Mouse (Mus musculus) T-helper 2 cell (primary cell): ENCODE data around the gene Hyou1.
"Not testable (repeated sequence)": the region's sequence is repeated elsewhere in the genome, so short reads cannot be mapped to it uniquely, and the experiment has no call there.

Experiments used
- in situ Hi-C: fragments of 300-600 bp; cut with MboI, MseI; formaldehyde crosslinking; loops from one replicate; pipeline ENCODE4 v1.15.1; 2025; ENCODE audit warnings: high pct_unique_total_duplicates

Gene Hyou1

GRCm38 (mm10) chr9:44348546-44348945 lies 30.7 kb upstream of the Hyou1 start:
- in situ Hi-C loops: no loop called here

GRCm38 (mm10) chr9:44351396-44351795 lies 27.9 kb upstream of the Hyou1 start:
- in situ Hi-C loops: loop anchor here (5.0 kb wide), 1 partner anchor 59 kb away; no protein-coding TSS in a partner anchor

GRCm38 (mm10) chr9:44352337-44352736 lies 27.0 kb upstream of the Hyou1 start:
- in situ Hi-C loops: loop anchor here (5.0 kb wide), 1 partner anchor 60 kb away; no protein-coding TSS in a partner anchor

- in situ Hi-C loops: loop anchor here (5.0 kb wide), 1 partner anchor 61 kb away; no protein-coding TSS in a partner anchor
Measured at GRCm38 (mm10) chr9:44353142-44353541, 26.1 kb upstream of the Hyou1 start.

DNA sequence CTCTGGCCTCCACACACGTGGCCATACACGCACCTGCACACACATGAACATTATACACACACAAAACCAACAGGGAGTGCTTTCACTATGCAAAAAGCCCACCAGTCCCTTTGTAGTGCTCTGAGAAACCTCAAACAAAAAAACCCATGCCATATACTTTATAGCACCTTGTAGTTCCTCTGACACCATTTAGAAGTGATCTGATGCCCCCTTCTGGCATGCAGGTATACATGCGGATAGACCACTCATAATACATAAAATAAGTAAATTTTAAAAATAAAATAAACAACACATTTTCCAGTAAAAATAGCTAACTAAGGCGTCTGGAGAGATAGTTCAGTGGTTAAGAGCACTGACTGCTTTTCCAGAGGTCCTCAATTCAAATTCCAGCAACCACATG lies 22.1 kb upstream of the Hyou1 start:
- in situ Hi-C loops: no loop called here

DNA sequence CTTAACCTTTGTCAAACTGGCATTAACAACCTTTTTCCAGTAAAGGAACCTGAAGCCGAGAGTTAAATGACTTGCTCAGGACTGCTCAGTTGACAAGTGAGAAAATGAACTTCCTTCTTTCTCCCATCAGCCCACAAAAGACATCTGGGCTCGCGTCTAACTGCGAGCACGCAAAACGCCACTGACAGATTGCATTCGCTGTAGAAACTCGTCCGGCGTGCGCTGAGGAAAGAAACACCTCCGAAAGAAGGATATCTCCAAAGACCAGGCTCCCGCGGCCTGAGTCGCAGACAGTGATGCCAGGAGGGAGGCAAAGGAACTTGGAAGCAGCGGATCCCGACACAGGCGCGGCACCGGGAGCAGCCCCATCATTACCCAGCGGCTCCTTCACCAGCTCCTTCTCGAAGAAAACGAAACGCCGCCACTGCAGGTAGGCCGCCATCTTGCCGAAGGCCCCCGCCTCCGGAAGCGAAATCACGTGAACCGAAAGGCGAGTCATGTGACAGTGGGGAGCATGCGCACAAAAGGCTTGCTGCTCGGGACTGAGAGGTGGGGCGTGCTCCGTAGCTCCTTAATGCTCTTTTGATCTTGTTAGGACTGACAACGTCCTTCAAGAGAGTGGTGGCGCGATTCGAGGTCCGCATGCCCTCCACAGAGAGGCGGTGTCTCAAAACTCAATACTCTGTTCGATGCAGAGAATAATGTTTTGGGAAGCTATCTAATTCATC lies 17.9 kb upstream of the Hyou1 start, which contains the start of gene Vps11:
TSS of gene Vps11 (minus strand) at position 481 of the 728 bp plus-strand sequence.
- in situ Hi-C loops: no loop called here

DNA sequence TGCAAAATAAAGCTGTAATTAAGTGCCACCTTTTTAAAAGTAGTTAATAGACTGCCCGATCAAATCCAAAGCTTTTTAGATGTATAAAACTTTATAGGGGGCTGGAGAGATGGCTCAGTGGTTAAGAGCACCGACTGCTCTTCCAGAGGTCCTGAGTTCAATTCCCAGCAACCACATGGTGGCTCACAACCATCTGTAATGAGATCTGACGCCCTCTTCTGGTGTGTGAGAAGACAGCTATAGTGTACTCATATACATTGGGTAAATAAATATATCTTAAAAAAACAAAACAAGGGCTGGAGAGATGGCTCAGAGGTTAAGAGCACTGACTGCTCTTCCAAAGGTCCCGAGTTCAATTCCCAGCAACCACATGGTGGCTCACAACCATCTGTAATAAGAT lies 17.4 kb upstream of the Hyou1 start:
- in situ Hi-C loops: not testable (repeated sequence)

- in situ Hi-C loops: no loop called here
Measured at GRCm38 (mm10) chr9:44364480-44364879, 14.8 kb upstream of the Hyou1 start.

- in situ Hi-C loops: no loop called here
Measured at GRCm38 (mm10) chr9:44373386-44373785, 5.9 kb upstream of the Hyou1 start.

DNA sequence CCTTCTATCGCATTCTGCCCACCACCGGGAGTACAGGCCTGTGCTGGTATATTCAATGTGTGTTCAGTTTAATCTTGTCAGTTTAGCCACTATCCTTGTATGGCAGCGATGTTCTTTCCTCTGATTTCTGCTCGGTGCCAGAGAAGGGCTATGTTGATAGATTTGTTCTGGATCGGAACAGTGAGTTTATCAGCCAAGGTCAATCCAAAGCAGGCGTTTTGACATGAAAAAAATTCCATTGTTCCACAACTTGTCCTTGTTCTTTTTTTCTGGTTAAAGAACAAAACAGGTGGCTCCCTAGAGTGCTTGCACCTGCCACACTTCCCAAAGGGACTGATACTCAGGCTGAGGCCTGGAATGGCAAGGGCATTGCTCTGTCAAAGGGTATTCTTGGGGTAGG lies 3.1 kb upstream of the Hyou1 start:
- in situ Hi-C loops: no loop called here

DNA sequence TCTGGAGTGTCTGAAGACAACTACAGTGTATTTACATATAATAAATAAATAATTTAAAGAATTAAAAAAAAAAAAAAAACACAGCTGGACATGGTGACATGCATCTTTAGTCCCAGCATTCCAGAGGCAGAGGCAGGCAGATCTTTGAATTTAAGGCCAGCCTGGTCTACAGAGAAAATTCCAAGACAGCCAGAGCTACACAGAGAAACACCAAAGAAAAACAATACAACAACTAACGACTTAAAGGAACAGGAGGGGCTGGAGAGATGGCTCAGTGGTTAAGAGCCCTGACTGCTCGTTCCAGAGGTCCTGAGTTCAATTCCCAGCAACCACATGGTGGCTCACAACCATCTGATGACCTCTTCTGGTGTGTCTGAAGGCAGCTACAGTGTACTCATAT lies 2.0 kb upstream of the Hyou1 start:
- in situ Hi-C loops: not testable (repeated sequence)

DNA sequence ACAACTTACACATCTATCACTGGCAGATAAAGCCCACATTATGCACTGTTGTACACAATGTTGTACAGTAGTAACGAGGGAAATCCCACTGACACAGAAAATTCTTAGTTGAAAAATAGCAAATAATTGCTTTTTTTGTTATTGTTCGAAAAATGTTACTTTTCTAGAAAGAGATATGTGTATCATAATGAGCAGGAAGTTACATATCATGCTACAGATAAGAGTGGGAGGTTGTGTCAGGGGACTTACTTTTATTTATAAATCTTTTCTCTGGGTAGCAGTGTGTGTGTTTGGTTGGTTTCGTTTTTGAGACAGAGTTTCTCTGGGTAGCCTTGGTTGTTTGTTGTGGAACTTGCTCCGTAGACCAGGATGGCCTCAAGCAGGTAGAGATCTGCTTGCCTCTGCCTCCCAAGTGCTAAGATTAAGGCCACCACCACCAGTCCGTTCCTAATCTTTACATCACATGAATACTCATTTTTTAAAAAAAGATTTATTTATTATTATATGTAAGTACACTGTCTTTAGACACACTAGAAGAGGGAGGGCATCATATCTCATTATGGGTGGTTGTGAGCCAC lies 1.0 kb upstream of the Hyou1 start:
- in situ Hi-C loops: no loop called here

DNA sequence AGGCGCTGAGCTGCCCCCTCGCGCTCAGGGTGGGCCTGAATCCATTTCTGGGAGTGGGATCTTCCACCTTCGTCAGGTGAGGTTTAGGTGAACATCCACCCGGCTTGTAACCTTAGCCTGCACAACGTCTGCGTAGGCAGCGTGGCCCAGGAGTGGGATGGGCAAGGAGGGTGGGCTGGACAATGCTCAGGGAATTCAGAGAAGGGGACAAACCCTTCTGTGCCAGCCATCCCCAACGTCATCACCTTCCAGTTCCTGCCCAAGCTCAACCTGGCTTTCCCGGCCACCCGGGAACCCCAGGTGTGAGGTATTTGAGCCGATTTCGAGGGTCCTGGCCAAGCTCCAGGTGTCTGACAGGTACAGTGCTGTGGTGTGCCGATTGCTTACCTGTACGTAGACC lies 572 bp downstream of the Hyou1 start:
- in situ Hi-C loops: no loop called here

DNA sequence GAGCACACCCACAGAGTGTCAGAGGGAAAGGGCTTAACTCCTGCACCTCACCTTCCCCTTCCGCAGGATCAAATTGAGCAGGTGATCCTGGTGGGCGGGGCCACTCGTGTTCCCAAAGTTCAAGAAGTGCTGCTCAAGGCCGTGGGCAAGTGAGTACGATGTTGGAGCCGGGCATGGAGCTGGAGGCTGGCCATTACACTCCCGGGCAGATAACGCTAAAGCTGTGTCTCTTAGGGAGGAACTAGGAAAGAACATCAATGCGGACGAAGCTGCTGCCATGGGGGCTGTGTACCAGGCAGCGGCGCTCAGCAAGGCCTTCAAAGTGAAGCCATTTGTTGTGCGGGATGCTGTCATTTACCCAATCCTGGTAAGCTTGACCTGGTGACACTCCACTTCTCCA lies 5.3 kb downstream of the Hyou1 start:
- in situ Hi-C loops: no loop called here

DNA sequence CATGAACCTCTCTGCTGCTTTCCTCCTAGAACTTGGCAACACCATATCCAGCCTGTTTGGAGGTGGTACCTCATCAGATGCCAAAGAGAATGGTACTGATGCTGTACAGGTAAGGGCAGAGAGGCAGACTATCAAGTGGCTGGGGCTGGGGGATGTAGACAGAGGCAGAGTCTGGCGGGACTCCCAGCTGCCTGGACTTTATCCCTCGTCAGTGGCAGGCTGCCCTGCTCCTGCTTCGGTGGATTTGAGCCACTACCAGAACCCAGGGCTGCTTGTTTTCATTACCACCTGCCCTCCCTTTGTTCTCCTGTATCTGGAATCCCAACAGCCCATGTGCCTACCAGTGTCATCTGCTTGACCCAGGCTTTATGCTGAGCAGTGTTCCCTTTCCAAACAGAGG lies 7.9 kb downstream of the Hyou1 start:
- in situ Hi-C loops: no loop called here

- in situ Hi-C loops: no loop called here
Measured at GRCm38 (mm10) chr9:44389273-44389672, 10.0 kb downstream of the Hyou1 start.

DNA sequence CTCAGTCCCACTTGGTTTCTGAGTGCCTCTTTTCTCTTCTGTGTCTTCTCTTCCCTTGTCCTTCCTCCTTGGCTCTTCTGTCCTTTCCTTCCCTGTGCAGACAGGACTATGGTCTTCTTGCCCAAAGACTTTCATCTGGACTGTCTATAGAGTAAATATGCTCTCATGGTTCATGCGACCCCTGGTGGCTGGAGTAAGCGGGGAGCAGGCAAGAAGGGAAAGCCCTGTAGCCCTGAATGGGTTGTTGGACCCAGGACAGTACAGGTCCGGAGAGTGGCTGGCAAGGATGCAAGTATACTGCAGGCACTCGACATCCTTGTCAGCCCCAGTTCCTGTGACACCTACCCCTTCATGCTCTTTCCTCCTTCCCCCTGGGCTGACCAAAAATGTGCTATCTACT lies 12.2 kb downstream of the Hyou1 start:
- in situ Hi-C loops: no loop called here

DNA sequence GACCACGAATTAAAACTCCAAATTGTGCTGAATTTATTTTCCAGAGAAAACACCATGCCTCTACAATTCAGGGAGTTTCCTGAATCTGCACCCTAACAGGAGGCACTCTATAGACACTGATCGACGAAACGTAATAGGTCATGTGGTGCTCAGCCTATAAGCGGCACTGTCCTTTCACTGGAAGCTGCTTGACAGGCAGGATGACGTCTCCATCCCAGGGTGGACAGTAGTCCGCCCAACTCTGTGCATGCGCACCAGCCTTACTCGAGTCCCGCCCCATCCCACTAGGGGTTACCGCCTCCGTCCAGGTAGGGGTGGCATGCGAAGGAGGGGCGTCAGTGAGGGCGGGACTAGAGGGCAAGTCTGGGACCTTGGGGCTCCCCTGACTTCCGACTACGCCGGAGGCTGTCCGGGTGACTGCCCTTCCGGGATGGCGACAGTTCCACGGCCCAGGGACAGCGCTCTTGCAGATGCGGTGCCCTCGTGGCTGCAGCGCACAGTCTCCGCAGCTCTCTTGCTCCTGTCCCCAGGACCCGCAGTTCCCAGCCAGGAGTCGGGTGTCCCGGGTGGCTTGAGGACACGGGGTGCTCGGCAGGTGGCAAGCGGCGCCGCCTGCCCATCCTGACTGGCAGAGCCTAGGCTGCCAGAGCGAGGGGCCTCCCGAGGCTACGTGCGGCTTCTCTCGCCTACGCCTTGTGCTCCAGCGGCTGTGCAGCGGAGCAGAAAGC lies 17.6 kb downstream of the Hyou1 start, which contains the start of gene Slc37a4:
TSS of gene Slc37a4 (plus strand) at position 169 of the 728 bp plus-strand sequence.
- in situ Hi-C loops: loop anchor here (5.0 kb wide), 2 partner anchors 55 to 85 kb away; partner anchors contain the start of genes Bcl9l and Hmbs

DNA sequence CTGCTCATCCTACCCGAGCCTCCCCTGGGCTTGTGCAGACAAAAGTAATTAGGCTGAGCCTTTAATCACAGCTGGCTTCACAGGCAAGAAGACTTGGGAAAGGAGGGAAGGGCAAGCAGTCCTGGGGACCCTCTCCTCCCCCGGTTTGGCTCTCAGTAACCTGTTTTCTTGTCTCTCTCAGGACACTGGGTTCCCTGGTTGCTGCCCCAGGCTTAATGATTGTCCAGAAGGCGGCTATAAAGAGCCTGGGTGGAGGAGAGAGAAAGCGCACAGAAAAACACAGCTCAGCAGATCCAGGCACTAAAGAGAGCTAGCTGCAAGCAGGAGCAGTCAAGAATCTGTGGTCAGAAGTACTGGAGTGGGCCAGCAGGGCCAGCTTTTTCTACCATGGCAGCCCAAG lies 18.8 kb downstream of the Hyou1 start:
- in situ Hi-C loops: loop anchor here (5.0 kb wide), 2 partner anchors 56 to 84 kb away; partner anchors contain the start of genes Bcl9l and Hmbs

- in situ Hi-C loops: loop anchor here (5.0 kb wide), 2 partner anchors 56 to 84 kb away; partner anchors contain the start of genes Bcl9l and Hmbs
Measured at GRCm38 (mm10) chr9:44398551-44398950, 19.3 kb downstream of the Hyou1 start.

DNA sequence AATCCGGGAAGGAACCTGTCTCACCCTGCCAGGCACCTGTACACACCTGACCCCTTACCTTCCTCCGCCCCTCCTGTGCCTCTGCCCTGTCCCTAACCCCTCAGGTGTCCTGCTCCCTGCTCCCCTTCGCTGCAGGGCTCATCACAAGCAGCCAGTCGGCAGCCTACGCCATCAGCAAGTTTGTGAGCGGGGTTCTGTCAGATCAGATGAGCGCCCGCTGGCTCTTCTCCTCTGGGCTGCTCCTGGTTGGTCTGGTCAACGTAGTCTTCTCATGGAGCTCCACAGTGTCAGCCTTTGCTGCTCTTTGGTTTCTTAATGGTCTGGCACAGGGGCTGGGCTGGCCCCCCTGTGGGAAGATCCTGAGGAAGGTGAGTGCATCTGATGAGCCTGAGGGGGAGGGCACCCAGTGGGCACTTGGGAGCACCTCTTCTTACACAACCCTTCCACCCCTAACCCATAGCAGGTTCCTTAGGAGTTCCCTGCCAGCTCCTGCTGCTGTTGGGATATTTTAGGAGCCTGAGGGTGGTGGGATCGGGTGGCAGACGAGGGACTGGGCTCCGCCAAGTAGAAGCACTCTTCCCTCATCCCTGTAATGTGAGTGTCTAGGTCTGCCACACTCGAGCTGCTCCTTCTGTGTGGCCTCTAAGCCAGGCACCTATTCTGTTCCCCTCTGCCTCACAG lies 20.0 kb downstream of the Hyou1 start:
- in situ Hi-C loops: loop anchor here (5.0 kb wide), 2 partner anchors 57 to 83 kb away; partner anchors contain the start of genes Bcl9l and Hmbs

- in situ Hi-C loops: loop anchor here (5.0 kb wide), 2 partner anchors 57 to 83 kb away; partner anchors contain the start of genes Bcl9l and Hmbs
Measured at GRCm38 (mm10) chr9:44399795-44400114, 20.5 kb downstream of the Hyou1 start.
